Mouse (Mus musculus) right cerebral cortex, postnatal 4 days (tissue): ENCODE measurements at regions not wholly inside any gene's neighbourhood (a gene's known extent, or its start where the extent isn't known, plus 50 kb on each side); places are given as distances from the start of the nearest gene placed in this dataset.

ENCODE experiments used
- DNase-seq: peaks from one replicate; pipeline ENCODE4 v3.0.0-alpha.2; 2022

- DNase-seq = peak; percentile 11
Measured at GRCm38 (mm10) chr16:74597735-74598340, 186.2 kb upstream of the Robo2 start.

- no peak for DNase-seq
Measured at GRCm38 (mm10) chr16:74591896-74592295, 180.3 kb upstream of the Robo2 start.

- no peak for DNase-seq
Measured at GRCm38 (mm10) chr16:74582645-74583423, 171.2 kb upstream of the Robo2 start.

- no peak for DNase-seq
Measured at GRCm38 (mm10) chr16:74548374-74548773, 136.7 kb upstream of the Robo2 start.

GRCm38 (mm10) chr16:74530531-74530930 lies 118.9 kb upstream of the Robo2 start:
- no peak for DNase-seq

GRCm38 (mm10) chr16:74528245-74528644 lies 116.6 kb upstream of the Robo2 start:
- no peak for DNase-seq

- no peak for DNase-seq
Measured at GRCm38 (mm10) chr16:74526521-74526920, 114.9 kb upstream of the Robo2 start.

GRCm38 (mm10) chr16:74520501-74520900 lies 108.9 kb upstream of the Robo2 start:
- no peak for DNase-seq

GRCm38 (mm10) chr16:74517888-74518287 lies 106.3 kb upstream of the Robo2 start:
- DNase-seq = no peak

- DNase-seq = no peak
Measured at GRCm38 (mm10) chr16:74517374-74517773, 105.7 kb upstream of the Robo2 start.

- DNase-seq = no peak
Measured at GRCm38 (mm10) chr16:74514481-74514880, 102.9 kb upstream of the Robo2 start.

- DNase-seq = no peak
Measured at GRCm38 (mm10) chr16:74510383-74510782, 98.8 kb upstream of the Robo2 start.

GRCm38 (mm10) chr16:74509489-74509888 lies 97.9 kb upstream of the Robo2 start:
- DNase-seq = no peak

- DNase-seq = no peak
Measured at GRCm38 (mm10) chr16:74506719-74507118, 95.1 kb upstream of the Robo2 start.

- DNase-seq = no peak
Measured at GRCm38 (mm10) chr16:74506173-74506709, 94.6 kb upstream of the Robo2 start.

GRCm38 (mm10) chr16:74504426-74504825 lies 92.8 kb upstream of the Robo2 start:
- DNase-seq = no peak

- no peak for DNase-seq
Measured at GRCm38 (mm10) chr16:74500687-74501086, 89.1 kb upstream of the Robo2 start.

- DNase-seq = no peak
Measured at GRCm38 (mm10) chr16:74467745-74468420, 56.3 kb upstream of the Robo2 start.

- no peak for DNase-seq
Measured at GRCm38 (mm10) chr16:74467159-74467558, 55.5 kb upstream of the Robo2 start.

- DNase-seq = no peak
Measured at GRCm38 (mm10) chr16:74464835-74465234, 53.2 kb upstream of the Robo2 start.

- DNase-seq = no peak
Measured at GRCm38 (mm10) chr16:74464290-74464689, 52.7 kb upstream of the Robo2 start.

GRCm38 (mm10) chr16:74462436-74462835 lies 50.8 kb upstream of the Robo2 start:
- no peak for DNase-seq
